Mouse (Mus musculus) 3134 (cell line): Measurements from ENCODE around the gene Otoa.

Experiments used
- DNase-seq: peaks from one replicate; pipeline ENCODE4 v3.0.0-alpha.2; 2011; ENCODE audit warnings: low spot score; ENCODE audit not compliant: insufficient read length; ENCODE audit errors: extremely low read depth

Gene Otoa

GRCm38 (mm10) chr7:121211804-121212203, 130.4 kb downstream of the Otoa start:
- DNase-seq, result no peak
